Mouse (Mus musculus) induced T-regulatory cell, adult 2 months (primary cell): ENCODE measurements around the gene Pitpnc1.

Experiments used
- DNase-seq: peaks from one replicate; pipeline ENCODE4 v3.0.0-alpha.2; 2012; ENCODE audit warnings: low read depth

Pitpnc1 gene

DNA sequence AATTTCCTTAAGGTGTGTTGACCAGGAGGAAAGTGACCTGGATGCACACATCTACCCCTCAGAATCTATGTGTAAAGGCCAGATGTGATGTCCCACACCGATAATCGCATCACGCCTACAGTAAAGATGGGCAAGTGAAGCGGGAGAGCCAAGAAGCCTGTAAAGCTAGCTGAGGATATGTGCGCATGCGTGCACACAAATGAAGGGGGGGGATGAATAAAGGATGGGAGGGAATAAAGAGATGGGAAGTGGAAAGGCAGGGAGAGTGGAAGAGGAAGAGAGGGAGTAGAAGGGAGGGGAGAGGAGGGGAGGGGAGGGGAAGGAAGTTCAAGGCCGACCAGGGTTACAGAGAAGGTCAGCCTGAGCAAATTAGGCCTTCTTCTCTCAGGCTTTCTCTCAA, 61.6 kb downstream of the Pitpnc1 start:
- no peak for DNase-seq

DNA sequence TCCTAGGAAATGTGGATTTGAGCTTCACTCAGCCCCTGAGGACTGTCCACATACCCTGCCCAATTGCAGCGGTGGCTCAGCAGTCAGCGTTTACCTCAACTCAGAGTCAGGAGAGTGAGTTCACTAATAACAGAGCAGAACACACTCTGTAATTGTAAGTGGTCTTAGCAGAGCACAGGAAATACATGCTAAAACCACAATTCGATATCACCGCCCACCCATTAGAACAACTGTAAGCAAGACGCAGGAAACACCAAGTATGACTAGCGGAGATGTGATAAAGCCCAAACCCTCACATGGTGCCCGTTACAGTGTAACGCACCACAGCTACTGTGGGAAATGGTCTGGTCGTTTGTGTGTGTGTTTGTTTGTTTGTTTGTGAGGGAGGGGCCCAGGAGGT, 62.8 kb downstream of the Pitpnc1 start:
- DNase-seq, result peak; percentile 63

DNA sequence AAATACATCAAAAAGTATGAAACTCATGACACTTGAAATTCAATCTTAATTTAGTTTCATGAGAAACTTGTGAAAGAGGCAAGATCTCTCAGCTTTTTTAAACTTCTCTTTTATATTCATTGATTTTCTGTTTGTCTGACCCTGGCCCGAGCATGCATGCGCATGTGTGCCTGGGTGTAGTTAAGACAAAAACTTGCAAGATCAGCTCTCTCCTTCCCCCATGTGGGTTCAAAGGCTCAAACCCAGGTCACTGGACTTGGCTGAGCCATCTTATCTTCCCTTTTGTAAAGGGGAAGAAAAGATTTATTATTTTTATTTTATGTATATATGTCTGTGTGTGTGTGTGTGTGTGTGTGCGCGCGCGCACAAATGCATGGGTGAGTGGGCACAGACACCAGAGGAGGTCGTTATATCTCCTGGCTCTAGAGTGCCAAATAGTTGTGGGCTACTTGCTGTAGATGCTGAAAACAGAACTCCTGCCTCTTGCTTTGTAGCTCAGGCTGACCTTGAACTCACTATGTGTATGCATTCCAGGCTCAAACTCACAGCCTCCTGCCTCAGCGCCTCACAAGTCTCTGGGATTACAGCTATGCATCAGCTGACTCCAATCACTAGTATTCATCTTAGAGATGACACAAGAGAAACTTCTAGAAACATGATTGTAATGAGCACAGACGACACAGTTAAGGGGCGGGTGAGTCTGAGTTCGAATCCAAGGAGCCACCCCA, 64.7 kb downstream of the Pitpnc1 start:
- no peak for DNase-seq

DNA sequence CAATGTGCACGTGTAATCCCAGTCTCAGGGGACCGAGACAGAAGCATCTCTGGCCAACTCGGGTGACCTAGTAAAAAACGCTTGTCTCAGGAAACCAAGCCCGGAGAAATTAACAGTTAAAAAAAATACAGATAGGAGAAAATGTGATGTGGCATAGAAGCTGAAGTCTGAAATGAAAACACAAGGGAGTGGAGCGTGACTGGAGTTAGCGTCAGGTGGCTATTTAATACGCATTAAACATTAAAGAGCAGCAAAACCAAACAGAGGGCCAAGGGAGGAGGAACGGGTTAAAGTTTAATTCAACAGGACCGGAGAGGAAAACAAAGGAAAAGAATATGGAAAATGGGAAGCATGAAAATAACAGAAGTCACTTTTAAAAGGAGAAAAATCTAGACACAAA, 67.2 kb downstream of the Pitpnc1 start:
- no peak for DNase-seq

DNA sequence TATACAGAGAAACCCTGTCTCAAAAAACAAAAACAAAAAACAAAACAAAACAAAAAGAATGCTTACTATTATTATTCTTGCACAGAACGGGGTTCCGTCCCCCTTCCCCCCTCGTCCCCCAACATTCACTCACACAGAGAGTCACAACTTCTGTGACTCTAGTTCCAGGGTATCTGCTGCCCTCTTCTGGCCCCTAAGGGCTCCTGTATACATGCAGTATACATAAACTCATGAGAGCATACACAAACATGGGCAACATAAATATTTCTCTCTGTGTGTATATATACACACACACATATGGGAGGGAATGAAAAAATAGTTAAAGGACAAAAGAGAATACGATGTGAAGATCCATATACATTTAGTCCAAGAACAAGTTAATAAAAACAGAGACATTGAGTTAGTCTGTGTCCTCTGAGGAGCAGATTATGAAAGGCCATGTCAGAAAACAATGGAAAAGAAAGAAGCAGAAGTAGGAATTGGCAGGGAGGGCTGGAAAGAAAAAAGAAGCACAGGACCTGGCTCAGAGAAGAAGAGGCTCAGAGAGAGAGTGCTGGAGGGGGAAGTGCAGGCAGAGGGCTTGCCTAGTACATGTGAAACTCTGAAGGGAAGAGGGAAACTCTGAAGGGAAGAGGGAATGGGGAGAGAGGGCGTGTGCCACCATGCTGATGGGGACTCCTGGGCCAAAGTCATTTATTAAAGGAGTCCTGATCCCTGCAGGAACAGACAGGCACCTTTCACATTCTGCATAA, 68.5 kb downstream of the Pitpnc1 start:
- DNase-seq, result no peak

DNA sequence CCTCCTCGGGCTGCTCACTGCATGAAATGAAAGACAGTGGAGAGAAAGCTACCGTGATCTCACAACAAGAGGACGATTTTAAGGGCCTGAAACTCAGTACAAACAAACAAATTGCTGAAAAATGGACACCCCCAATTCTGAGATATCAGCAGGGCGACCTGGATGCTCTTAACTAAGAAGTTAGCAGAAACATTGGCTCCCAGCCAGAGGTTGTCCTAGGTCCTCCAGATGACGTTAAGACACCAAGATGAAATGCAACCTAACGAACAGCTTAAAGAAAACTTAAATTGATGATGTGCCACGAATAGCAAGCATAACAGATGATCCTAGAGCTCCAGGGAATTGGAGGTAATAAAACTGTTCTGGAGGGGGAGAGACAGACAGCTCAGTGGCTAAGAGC, 69.7 kb downstream of the Pitpnc1 start:
- no peak for DNase-seq

DNA sequence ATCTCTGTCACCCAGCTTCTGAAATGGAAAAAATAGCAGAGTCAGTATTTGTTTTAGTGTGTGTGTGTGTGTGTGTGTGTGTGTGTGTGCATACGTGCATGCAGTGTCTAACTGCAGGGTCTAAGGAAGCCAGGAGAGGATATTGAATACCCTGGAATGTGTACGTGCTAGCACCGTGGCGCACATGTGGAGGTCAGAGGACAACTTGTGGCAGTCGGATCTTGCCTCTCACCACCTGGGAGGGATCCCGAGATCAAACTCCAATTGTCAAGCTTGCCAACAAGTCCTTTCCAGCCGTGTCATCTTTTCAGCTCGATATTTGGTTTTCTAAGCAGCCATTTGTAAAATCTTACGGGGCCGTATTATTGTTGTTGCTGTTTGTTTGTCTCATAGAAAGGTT, 70.5 kb downstream of the Pitpnc1 start:
- DNase-seq, result no peak

DNA sequence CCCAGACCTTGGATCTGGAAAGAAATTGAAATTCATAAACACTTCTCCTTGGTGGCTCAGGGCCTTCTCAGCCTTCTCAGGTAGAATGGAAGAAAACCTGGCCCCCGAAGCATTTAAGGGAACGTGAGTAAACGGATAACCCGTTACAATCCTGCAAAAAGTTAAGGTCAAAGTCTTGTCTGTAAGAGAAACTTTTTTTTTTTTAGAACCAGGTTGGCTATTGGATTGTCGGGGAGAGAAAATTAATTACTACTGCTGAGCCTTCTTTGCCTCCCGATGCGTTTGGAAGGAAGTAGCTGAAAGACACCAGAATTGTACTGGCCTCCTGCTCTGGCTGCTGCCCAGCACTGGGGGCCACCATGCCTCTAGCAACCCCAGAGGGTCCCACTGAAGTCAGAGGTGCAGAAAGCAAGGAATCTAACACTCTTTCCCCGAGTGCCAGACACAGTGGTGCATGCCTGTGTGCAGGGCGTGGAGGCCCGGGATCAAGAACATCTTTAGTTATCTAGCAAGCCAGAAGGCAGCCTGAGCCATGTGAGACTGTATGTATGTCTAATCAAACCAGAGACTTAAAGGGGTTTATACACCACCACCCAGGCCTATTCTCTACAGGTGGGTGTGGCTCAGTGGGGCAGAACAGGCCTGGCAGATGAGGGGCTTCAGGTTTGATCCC, 73.0 kb downstream of the Pitpnc1 start:
- no peak for DNase-seq

DNA sequence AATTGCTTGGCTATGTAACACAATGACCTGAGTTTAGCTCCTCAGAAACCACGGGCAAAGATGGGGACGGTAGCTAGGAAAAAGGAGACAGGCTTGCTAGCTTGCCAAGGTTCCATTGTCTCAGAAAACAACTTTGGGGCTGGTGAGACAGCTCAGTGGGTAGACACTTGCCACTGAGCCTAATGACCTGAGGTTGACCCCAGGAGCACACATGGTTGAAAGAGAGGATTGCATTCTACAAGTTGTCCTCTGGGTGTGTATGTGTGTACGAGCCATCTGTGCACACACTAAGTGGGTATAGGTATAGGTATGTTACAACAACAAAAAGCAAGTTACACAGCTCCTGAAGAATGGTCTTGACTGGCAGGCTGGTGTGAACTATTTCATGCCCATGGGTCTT, 76.3 kb downstream of the Pitpnc1 start:
- DNase-seq, result peak; percentile 60

DNA sequence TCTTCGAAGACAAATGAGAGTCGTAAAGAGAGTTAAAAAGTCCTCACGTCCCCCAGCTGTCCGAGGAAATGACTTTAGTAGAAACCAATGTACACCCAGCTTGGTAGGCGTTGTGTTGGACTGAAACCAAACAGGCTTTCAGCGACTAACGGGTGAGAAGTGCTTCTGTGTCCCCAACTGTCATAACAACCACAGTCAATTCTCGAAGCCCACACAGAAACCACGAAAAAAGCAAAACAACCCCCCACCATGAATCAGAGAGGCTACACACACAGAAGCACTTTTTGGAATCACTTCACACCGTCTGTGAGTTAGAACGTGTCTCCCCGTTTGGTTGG, 76.7 kb downstream of the Pitpnc1 start:
- peak; percentile 75 for DNase-seq

DNA sequence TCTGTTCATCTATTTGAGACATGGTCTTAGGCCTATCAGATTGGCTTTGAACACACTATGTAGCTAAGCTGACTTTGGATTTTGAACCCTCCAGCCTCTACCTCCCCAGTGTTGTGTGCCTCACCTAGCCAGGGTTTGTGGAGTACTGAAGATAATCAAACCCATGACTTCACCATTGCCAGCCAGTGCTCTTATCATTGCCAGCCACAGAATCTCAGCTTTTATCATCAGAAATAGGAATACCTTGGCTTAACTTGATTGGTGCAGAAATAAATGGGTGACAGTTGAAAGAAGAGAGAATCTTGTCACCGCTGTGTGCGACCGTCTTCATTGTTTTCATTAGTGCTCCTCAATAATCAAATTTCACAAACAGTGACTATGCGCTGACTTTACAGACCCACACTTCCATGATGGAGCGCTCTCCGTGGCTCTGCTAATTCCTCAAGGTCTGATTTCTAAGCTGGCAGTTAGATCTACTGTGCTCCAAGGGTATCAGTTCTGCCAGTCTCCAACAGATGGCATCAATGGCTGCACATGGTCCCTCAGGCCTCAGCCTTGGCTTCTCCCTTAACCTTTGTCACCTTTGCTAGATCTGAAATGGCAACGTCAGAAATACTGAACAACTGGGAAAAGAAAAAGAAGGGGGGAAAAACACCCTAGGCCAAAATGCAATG, 77.2 kb downstream of the Pitpnc1 start:
- peak; percentile 74 for DNase-seq

DNA sequence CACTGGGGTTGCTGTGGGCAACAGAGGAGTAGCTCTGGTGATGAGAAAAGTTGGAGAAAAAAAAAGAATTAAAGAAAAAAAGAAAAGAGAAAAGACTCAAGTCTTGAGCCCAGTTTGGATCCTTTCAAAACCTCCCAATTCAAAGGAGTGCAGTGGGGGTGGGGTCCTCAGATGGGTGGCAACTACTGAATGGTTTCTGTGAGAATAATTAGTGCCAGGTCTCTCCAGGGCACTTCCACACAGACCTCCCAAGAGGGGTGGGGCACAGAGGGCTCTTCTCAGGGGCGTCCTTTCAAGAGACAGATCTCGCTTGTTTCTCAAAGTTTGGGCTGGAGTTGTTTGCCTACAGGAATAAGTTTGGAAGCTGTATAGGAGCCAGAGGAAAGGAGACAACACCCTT, 80.0 kb downstream of the Pitpnc1 start:
- DNase-seq, result no peak

DNA sequence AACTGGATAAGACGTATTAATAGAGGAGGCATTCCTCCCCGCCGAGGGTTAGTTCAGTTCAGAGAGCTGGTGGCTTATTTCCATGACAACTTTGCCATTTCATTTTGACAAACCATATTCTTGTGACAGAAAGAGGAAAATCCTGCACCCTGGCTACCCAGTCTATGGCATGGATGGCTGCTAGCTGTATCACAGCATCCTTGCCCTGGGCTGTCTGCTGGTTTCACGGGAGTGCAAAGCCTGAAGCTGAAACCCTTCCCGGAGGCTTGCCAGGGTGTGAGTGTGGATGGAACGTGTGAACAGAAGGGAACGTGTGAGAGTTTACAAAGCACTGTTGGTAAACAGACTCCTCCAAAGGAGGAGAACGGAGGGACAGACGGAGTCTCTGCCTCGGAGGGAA, 80.5 kb downstream of the Pitpnc1 start:
- DNase-seq, result no peak

DNA sequence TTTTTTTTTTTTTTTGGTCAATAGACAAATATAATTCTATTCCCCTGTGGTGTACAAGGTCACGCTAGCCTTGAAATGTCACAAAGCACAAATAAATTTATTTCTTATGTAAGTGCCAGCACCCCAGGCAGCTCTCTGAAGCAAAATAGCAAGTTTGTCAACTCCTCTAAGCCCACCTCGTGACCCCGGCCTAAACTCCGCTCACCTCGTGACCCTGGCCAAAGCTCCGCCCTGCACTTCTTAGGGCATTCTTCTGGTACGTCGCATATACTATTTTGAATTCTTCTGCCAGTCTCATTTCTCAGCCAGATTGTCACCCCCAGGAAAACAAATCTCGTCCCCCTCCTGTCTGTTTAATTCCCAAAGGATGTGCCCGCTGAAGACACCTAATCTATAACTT, 84.0 kb downstream of the Pitpnc1 start:
- no peak for DNase-seq

DNA sequence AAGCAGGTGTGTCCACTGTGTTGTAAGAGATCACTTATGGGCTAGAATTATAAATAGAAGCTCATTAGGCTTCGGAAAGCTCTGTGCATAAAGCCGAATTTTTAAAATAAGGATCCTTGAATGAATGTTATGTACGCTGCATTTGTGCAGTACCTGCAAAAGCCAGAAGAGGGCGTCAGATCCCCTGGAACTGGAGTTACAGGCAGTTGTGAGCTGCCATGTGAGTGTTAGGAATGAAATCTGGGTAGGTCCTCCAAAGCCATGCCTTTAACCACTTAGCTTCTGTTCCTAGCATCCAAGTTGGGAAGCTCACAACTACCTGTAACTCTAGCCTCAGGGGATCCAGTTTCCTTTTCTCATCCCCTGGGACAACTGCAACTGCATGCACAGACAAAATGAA, 85.2 kb downstream of the Pitpnc1 start:
- peak; percentile 85 for DNase-seq

DNA sequence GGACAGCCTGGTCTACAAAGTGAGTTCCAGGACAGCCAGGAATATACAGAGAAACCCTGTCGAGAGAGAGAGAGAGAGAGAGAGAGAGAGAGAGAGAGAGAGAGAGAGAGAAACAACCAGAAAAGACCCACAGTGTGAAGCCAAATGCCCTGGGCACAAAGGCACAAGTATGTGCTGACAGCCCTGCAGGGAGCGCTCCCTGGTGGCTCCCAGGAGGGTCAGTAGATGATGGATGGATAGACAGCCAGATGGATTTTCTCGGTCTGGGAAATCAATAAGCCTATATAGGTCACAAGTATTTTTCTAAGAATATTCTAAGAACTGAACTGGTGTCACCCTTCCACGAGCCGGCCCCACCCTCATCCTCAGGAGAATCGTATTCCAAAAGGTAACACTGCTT, 86.5 kb downstream of the Pitpnc1 start:
- no peak for DNase-seq

DNA sequence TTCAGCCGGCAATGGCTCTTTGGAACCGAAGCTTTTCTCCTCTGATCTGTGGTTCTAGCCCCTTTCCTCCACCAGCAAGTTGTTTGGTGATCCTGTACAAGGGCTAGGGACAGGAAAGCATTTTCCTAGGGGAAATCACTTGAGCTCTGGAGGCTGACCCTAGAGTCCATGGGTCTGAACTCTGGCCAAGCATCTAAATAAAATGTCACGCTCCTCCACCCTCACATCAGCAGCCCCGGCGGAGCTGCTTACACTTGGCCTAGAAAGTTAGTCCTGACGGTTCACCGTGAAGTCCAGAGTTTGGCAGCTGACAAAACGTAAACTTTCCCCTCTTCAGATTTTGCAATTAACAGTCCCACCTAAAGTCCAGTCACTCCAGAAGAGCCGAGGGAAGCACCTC, 90.5 kb downstream of the Pitpnc1 start:
- DNase-seq, result no peak

DNA sequence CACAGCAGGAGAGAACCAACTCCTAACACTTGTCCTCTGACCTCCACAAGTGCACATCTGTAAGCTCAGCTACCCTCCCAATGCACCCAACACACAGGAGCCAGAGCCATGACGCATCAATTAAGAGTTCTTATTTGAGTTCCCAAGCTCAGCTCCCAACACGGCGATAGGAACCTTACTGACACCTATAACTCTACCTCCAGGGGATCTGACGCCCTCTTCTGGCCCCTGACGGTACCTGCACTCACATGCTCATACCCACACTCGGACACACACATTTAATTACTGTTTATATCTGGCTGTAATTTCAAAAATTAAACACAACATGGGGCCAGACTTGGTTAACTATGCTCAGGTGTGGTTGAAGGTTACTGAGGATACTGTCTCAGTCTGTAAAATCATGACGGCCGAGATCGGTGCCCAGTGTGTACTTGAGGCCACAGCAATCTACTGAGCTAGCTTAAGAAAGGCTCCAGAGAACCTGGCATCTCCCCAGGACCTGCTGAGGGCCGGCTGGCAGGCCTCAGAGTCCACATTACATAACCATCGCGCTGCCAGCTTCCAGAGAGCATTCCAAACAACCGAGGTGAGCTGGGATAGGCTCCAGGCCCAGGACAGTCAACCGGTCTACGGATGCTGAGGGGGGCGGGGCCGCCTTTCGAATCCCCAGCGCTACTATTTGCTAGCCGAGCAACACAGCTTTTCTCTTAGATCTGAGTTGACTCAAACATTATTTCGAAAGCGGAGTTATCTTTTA, 91.2 kb downstream of the Pitpnc1 start:
- no peak for DNase-seq

DNA sequence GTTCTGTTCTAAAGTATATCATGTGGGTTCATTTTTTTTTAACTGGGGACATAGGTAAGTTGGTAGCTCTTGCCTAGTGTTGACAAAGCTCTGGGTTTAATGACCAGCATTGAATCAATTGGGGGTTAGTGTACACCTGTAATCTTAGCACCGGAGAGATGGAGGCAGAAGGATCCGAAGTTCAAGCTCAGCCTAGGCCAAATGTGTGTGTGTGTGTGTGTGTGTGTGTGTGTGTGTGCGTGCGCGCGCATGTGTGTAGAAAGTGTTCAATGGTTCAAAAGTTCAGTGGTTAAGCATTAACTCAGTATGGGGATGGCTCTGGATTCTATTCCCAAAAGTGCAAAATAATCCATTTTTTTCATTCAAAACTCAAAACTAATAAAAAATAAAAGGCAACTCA, 93.2 kb downstream of the Pitpnc1 start:
- DNase-seq, result no peak

DNA sequence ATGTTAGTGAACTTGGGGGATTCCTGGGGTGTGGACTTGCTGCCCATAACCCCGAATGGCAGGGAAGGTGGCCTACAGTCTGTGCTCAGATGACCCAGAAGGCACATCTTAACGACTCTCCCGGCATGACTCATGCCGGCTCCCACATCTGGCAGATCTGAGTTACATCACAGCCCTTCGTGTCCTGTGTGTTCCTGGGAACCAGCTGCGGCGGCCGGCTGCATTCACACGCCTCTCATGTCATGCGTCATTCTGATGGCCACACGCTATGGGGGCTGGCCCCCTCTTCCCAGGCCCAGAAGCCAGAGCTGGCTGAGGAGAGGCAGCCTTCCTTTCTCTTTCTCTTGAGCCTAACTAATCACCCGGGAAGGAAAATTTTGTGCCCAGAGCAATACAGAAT, 94.2 kb downstream of the Pitpnc1 start:
- DNase-seq, result no peak

DNA sequence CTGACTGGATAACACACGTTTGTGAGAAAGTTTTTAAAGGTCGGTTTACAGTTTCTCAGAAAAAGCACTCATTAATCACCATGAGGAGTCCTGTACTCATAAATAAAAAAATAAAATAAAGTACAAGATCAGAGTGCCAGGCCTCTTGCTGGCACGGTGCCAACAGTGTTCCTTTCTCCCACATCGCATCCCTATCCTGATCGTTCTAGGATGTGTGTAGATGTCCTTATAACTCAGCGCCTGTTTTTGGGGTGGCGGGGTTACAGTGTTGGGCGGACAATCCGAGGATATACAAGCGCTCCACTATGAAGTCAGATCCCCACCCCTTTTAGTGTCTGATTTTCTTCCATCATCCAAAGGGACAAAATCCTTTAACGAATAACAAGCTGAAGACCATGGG, 94.7 kb downstream of the Pitpnc1 start:
- no peak for DNase-seq

DNA sequence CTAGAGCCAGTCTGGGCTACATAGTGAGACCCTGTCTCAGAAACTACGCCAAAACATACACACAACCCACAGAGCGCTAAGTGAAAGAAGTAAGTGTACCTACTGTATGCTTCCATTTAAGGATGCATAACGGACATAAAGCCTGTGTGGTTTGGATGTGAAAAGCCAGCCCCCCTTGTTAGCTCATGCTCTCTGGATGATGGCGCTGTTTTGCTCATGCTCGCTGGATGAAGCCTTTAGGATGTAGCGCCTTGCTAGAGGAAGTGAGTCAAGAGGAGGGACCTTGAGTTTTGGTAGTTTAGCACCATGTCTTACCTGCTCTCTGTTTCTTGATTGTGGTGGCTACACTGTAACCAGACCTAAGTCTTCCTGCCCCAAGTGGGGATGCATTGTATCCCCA, 96.9 kb downstream of the Pitpnc1 start:
- no peak for DNase-seq
